Mouse (Mus musculus) kidney, postnatal 0 days (tissue): Measurements from ENCODE around the gene Amz1. TPM values are rescaled to one million over a fixed set of nuclear protein-coding genes. Genes with fewer than 3 reads are reported as not detected.

Experiments
- ATAC-seq: fragments of 200-750 bp; cut with Nextera tagmentation; replicated peaks from 2 replicates; pipeline ENCODE4 v1.8.0; 2017; ENCODE audit warnings: low read depth, moderate number of reproducible peaks, moderate TSS enrichment, moderate library complexity; ENCODE audit not compliant: low FRiP score
- DNase-seq: peaks from one replicate; pipeline ENCODE4 v3.0.0-alpha.2; 2016; ENCODE audit warnings: low spot score
- H3K27ac ChIP-seq: fragments of 300-500 bp; sonication (generic); 2 replicates; pipeline ENCODE4 v1.5.1; 2014; ENCODE audit warnings: mild to moderate bottlenecking
- H3K27me3 ChIP-seq: fragments of 300-500 bp; sonication (generic); 2 replicates; pipeline ENCODE4 v1.6.1; 2014; ENCODE audit warnings: low read length, mixed read lengths; ENCODE audit not compliant: insufficient read depth
- H3K36me3 ChIP-seq: fragments of 300-500 bp; sonication (generic); 2 replicates; pipeline ENCODE4 v1.6.1; 2014; ENCODE audit warnings: low read length, mixed read lengths; ENCODE audit not compliant: insufficient read depth
- H3K4me1 ChIP-seq: fragments of 300-500 bp; sonication (generic); replicated peaks from 2 replicates; pipeline ENCODE4 v1.6.1; 2014; ENCODE audit warnings: antibody characterized with exemption, low read length, mixed read lengths; ENCODE audit not compliant: insufficient read depth
- H3K4me2 ChIP-seq: fragments of 300-500 bp; sonication (generic); 2 replicates; pipeline ENCODE4 v1.6.1; 2014; ENCODE audit warnings: mild to moderate bottlenecking, low read length, moderate library complexity, mixed read lengths
- H3K4me3 ChIP-seq: fragments of 300-500 bp; sonication (generic); replicated peaks from 2 replicates; pipeline ENCODE4 v1.5.1; 2014; ENCODE audit warnings: low read depth, low read length
- H3K9ac ChIP-seq: fragments of 300-500 bp; sonication (generic); 2 replicates; pipeline ENCODE4 v1.6.1; 2014; ENCODE audit warnings: low read depth, low read length
- H3K9me3 ChIP-seq: fragments of 300-500 bp; sonication (generic); replicated peaks from 2 replicates; pipeline ENCODE4 v1.6.1; 2016; ENCODE audit warnings: low read length, inconsistent platforms, mixed read lengths
- CTCF ChIP-seq: IDR thresholded peaks from 2 replicates; pipeline ENCODE4 v1.5.1; 2016; ENCODE audit warnings: antibody characterized with exemption, low read depth, mild to moderate bottlenecking, moderate library complexity
- WGBS: fragments of 180-500 bp; shearing (Covaris S2); extraction: QIAGEN DNeasy Blood & Tissue Kit; methylation state at CpG from one replicate; pipeline ENCODE4 v1.1.7; 2014; 5-methylcytosine and 5-hydroxymethylcytosine counted together
- polyA plus RNA-seq: library from polyadenylated mRNA; unstranded; fragments of >200 nt; fragmentation: Nextera tagmentation; extraction: Ambion mirVana; gene quantifications from 2 replicates; pipeline ENCODE4 v1.2.1, GENCODE M21; 2015

Gene Amz1
- polyA plus RNA-seq, 1 experiment from 2014 or later, result 1.8 TPM

- Histone ChIP-seq H3K4me1 (peaks cover 37% of the 10 kb centered on the region), H3K27ac (peak overlapping the region; percentile 84), H3K9ac (0 out of 2 replicates have a peak overlapping the region, but pooled peaks have one; percentile 41), H3K36me3 (no peaks in the 10 kb centered on the region), H3K4me3 (no peak overlapping the region), H3K4me2 (peak overlapping the region; percentile 9; the same call in 1 of the 2 replicates), H3K9me3 (no peaks in the 10 kb centered on the region), H3K27me3 (no peaks in the 10 kb centered on the region)
- WGBS, result 42% methylated on average over 9 of the region's 9 CpGs
- ATAC-seq, result 0 out of 2 replicates have a peak, but pooled peaks have one; percentile 29
- TF ChIP-seq CTCF, result no peak; the same call in 1 of the 2 replicates
- peak; percentile 76 for DNase-seq
Measured at GRCm38 (mm10) chr5:140790937-140791877, 67.3 kb downstream of the Amz1 start.

DNA sequence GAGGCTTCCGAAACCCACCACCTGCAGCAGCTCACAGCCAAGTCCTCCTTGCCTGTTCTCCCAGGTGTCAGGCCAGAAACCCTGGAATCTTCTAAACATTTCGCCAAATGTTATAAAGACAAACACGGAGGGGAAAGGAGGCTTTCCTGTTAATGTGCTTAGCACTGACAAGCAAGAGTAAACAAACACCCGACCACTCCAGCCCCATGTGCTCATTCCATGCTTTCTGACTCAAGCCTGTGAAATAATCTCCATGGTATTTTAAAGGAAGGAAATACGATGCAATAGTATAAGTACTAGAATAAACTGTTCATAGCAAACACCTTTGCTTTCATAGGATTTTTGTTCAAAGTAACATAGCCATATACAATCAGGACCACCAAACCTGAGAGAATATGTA lies 68.3 kb downstream of the Amz1 start:
- ATAC-seq (no peak), DNase-seq (no peak)
- no peak overlapping the region for H3K4me3 ChIP-seq
- H3K27me3 ChIP-seq, result no peaks in the 10 kb centered on the region
- no peak overlapping the region; the same call in 1 of the 2 replicates for H3K9ac ChIP-seq
- TF ChIP-seq CTCF, result no peak
- peak overlapping the region; percentile 84; the same call in 1 of the 2 replicates for H3K27ac ChIP-seq
- H3K36me3 ChIP-seq, result no peaks in the 10 kb centered on the region
- no peak overlapping the region for H3K4me2 ChIP-seq
- WGBS, result 35% methylated on average over 5 of the region's 5 CpGs
- peaks cover 34% of the 10 kb centered on the region for H3K4me1 ChIP-seq
- H3K9me3 ChIP-seq, result no peaks in the 10 kb centered on the region

DNA sequence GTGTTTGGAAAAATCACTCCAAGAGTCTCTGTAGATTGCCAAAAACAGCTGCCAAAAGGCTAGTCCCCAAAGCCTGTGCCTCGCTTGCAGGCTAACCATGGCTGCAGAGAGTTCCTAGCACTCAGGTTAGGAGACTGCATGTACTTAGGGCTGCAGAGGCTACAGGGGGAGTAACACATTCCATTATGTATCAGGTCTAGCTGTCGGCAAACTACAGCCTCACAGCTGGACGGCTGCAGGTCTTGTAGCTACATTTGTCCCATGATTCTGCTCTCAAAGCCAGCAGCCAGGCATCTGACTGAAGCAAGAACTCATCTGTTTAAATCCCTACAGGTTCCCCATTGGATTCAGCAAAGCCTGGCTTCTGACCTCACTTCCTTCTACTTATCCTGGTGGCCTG lies 70.8 kb downstream of the Amz1 start:
- Histone ChIP-seq H3K9me3 (no peaks in the 10 kb centered on the region), H3K4me1 (peaks cover 28% of the 10 kb centered on the region), H3K4me2 (no peak overlapping the region), H3K36me3 (no peaks in the 10 kb centered on the region), H3K27me3 (no peaks in the 10 kb centered on the region), H3K27ac (no peak overlapping the region), H3K4me3 (no peak overlapping the region), H3K9ac (no peak overlapping the region)
- ATAC-seq, result no peak
- TF ChIP-seq CTCF, result no peak
- 40% methylated on average over 3 of the region's 3 CpGs for WGBS
- no peak for DNase-seq

- Histone ChIP-seq H3K27ac (no peak overlapping the region), H3K27me3 (no peaks in the 10 kb centered on the region), H3K4me2 (no peak overlapping the region), H3K4me3 (no peak overlapping the region), H3K9ac (no peak overlapping the region), H3K9me3 (no peaks in the 10 kb centered on the region), H3K36me3 (no peaks in the 10 kb centered on the region), H3K4me1 (peaks cover 28% of the 10 kb centered on the region)
- TF ChIP-seq CTCF, result no peak
- WGBS, result 59% methylated on average over 2 of the region's 2 CpGs
- no peak for DNase-seq
- no peak for ATAC-seq
Measured at GRCm38 (mm10) chr5:140795176-140795575, 71.2 kb downstream of the Amz1 start.

DNA sequence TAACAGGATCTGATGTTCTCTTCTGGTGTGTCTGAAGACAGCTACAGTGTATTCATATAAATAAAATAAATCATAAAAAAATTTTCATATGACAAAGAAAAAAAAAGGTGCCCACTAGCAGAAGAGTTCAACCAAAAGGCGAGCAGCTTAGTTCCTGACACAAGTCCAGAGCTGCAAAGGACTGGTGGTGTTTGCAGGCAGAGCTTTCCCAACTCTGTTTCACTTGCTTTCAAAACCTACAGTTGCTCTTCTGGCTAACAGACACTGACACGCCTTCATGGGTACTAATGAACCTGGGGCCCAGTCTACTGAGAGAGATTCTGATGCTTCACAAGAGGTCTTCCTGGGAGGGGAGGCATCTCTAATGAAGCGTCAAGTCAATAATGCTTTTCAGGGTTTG lies 72.1 kb downstream of the Amz1 start:
- Histone ChIP-seq H3K9me3 (no peaks in the 10 kb centered on the region), H3K36me3 (no peaks in the 10 kb centered on the region), H3K27me3 (no peaks in the 10 kb centered on the region), H3K4me2 (no peak overlapping the region), H3K27ac (no peak overlapping the region), H3K4me1 (peaks cover 22% of the 10 kb centered on the region), H3K9ac (no peak overlapping the region), H3K4me3 (no peak overlapping the region)
- ATAC-seq (no peak), DNase-seq (no peak)
- TF ChIP-seq CTCF, result no peak
- WGBS, result 67% methylated on average over 3 of the region's 3 CpGs

- ATAC-seq, result no peak
- Histone ChIP-seq H3K27ac (no peak overlapping the region), H3K36me3 (no peaks in the 10 kb centered on the region), H3K4me3 (no peak overlapping the region), H3K4me2 (no peak overlapping the region), H3K27me3 (no peaks in the 10 kb centered on the region), H3K4me1 (peaks cover 7% of the 10 kb centered on the region; the same call in 1 of the 2 replicates), H3K9ac (no peak overlapping the region), H3K9me3 (no peaks in the 10 kb centered on the region)
- 76% methylated on average over 7 of the region's 7 CpGs for WGBS
- no peak for TF ChIP-seq CTCF
- no peak for DNase-seq
Measured at GRCm38 (mm10) chr5:140798158-140798557, 74.2 kb downstream of the Amz1 start.
